Mouse (Mus musculus) gastrocnemius, adult 2 months (tissue): ENCODE measurements around the gene Gm11114. TPM values are rescaled to one million over a fixed set of nuclear protein-coding genes. Genes with fewer than 3 reads are reported as not detected.
A peak's percentile ranks its signal among the peaks of the same experiment; 100 is the strongest.

Source experiments
- DNase-seq: peaks from one replicate; pipeline ENCODE4 v3.0.0; 2022
- H3K27ac ChIP-seq: fragments of 200-600 bp; 2 replicates; pipeline ENCODE4 v1.8.1; 2022; ENCODE audit warnings: mild to moderate bottlenecking
- H3K4me3 ChIP-seq: fragments of 200-600 bp; 2 replicates; pipeline ENCODE4 v1.8.1; 2022; ENCODE audit warnings: mild to moderate bottlenecking, moderate library complexity
- CTCF ChIP-seq: fragments of 200-600 bp; IDR thresholded peaks from 2 replicates; pipeline ENCODE4 v1.8.1; 2022; ENCODE audit warnings: antibody characterized with exemption, mild to moderate bottlenecking, moderate library complexity
- intact Hi-C: fragments of 180-260 bp; cut with DNase I; formaldehyde crosslinking; loops from one replicate; pipeline ENCODE4 v1.15.1; 2025
- total RNA-seq, 2 experiments: library from RNA; stranded (reverse); gene quantifications; 2 replicates each; pipeline ENCODE4 v1.2.3; 2021

The Gm11114 gene
- total RNA-seq, 2 experiments from 2014 or later: not detected

GRCm38 (mm10) chr9:85327242-85328211, 15.0 kb downstream of the Gm11114 start, which contains the start of gene Tent5a:
Tent5a (minus strand) TSS chr9:85327348.
- DNase-seq: peak; percentile 90
- intact Hi-C loops: loop anchor here (5.0 to 10.0 kb wide), 2 partner anchors 357 to 860 kb away; no protein-coding TSS in a partner anchor
- no peak for TF ChIP-seq CTCF
- Histone ChIP-seq H3K4me3 (peak within 1 kb of the TSS; percentile 88), H3K27ac (peak within 1 kb of the TSS; percentile 88)

- TF ChIP-seq CTCF: peak; percentile 94
- peak overlapping the region; percentile 88 for H3K27ac ChIP-seq
- peak; percentile 87 for DNase-seq
- peak overlapping the region; percentile 88 for H3K4me3 ChIP-seq
- intact Hi-C loops: loop anchor here (5.0 to 10.0 kb wide), 2 partner anchors 357 to 861 kb away; no protein-coding TSS in a partner anchor
These were observed 15.7 kb downstream of the Gm11114 start for GRCm38 (mm10) chr9:85328259-85328658.

GRCm38 (mm10) chr9:85331521-85331920, 18.9 kb downstream of the Gm11114 start:
- intact Hi-C loops: no loop called here
- TF ChIP-seq CTCF: no peak
- DNase-seq: no peak
- no peak overlapping the region for H3K27ac ChIP-seq
- no peak overlapping the region for H3K4me3 ChIP-seq

DNA sequence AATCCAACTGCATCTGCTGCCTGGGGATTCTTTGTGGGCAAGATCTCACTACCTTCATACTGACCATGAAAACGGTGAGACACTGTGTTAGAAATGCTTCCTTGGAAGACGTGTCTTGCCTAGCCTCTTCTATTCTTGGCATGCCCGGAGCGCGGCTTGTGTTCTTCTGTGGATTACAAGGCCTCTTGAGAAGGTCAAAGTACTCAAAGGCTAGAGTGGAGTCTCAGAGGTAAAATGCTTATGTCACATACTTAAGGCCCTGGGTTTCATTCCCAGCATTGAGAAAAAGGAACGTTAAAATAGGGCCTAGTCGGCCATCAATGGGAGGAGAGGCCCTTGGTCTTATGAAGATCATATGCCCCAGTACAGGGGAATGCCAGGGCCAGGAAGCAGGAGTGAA, 23.5 kb downstream of the Gm11114 start:
- no peak for DNase-seq
- no peak overlapping the region for H3K27ac ChIP-seq
- no peak for TF ChIP-seq CTCF
- intact Hi-C loops: no loop called here
- H3K4me3 ChIP-seq: no peak overlapping the region

DNA sequence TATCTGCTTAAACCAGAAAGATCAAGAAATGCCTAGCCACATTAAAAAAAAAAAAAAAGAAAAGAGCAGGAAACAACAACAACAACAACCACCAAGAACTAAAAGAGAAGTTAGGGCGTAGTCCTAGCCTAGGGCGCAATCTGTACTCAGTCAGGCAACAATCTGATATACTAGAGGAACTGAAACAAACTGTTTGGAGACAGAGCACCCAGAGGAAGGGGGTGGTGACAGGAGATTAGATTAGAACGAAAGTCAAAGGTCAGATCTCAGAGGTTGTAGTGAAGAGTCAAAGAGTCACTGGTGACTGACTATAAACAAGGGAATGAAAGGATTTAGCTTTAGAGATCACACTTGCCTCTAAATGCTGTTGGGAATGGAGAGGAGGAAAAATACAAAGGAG, 27.7 kb downstream of the Gm11114 start:
- intact Hi-C loops: no loop called here
- H3K27ac ChIP-seq: no peak overlapping the region
- DNase-seq: no peak
- TF ChIP-seq CTCF: no peak
- no peak overlapping the region for H3K4me3 ChIP-seq

DNA sequence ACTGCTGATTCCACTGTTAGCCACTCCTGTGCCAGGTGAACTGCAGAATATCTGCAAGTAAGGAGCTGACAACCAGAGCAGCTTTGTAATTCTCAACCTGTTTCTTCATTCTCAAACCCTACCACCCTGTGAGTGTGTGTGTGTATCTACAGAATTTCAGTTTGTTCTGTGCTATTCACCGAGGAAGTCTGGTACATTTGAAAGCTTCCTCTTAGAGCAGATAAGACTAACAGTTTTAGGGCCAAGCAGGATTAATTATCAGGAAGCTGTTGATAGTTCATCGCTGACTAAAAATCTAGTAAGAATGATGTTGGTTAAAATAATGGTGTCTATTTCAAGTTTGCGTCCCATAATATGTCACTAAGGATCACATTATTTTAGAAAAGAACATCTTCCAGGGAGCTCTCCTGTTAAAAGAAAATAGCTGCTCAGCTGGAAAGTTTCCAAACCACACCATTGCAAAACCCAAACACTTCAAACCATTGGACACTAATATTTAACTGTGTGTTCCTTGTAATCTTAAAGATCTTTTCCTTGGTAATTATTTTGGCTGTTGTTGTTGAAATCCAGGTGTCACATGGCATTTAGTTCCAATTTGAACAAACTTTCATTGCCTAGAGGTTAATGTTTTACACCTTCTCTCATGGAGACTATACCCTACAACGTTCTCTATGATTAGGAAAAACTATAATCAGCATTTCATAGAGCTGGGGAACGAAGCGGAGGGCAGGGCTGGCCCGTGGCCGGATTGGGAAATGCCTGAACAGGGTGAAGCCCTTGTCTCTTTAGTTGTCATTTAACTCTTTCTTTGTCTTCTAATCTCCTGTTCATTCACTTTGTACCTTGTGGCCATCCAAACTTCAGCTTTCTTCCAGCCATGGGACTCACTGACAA, 30.6 kb downstream of the Gm11114 start:
- TF ChIP-seq CTCF: no peak
- Histone ChIP-seq H3K4me3 (no peak overlapping the region), H3K27ac (no peak overlapping the region)
- DNase-seq: no peak
- intact Hi-C loops: no loop called here

DNA sequence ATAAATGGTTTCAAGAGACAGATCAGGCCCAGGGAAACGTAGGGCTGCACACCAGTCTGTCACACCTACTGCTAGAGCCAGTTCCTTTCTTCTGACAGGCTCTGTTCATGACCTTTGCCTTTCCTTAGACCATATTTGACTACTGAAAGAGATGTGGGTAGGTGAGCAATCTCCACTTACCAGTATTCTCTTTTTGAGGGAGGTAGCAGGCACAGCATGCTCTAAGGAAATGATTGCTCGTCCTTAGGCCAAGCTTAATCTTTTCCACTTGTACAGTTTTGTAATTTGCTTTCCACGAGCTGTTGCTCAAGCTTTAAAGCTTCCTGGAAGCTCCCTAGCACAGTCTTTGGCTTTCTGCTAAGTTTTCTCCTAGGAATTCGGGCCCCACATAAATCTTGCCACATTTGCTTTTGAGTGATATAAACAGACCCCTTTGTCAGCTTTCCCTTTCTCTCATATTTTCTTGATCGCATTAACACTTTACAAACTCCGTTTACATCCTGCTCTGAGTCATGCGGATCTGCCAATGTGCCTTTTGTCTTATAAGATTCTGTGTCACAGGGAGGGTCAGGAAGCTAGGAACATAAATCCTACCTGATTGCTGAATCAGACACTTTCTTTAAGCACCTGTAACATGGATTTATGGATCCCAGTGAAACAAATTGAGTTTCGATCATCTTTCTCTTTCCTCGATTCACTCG, 35.4 kb downstream of the Gm11114 start:
- H3K4me3 ChIP-seq: no peak overlapping the region
- TF ChIP-seq CTCF: no peak
- intact Hi-C loops: no loop called here

DNA sequence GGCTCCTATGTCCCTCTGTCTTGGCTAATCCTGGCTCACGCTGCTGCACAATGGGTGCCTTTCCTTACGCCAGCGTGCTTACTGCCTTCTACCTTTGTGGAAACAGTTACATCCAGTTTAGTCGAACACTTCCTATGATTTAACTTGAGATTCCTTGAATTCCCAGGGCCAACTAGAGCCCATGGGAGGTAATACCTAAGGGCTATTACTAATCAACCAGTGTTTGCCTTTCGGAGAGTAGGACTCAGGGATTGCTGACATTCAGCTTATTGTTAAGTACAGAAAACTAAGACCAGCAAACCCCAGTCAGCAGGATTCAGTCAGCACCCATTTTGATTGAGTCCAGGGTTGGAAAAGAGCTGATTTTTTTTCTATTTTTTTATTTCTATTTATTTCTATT, 43.0 kb downstream of the Gm11114 start:
- intact Hi-C loops: no loop called here

More for the DNA sequence above, 35.4 kb downstream of the Gm11114 start:
- DNase-seq: no peak
- no peak overlapping the region for H3K27ac ChIP-seq

GRCm38 (mm10) chr9:85357154-85357860, 44.7 kb downstream of the Gm11114 start:
- Histone ChIP-seq H3K4me3 (peak overlapping the region; percentile 24), H3K27ac (no peak overlapping the region)
- DNase-seq: no peak
- intact Hi-C loops: no loop called here
- no peak for TF ChIP-seq CTCF

More for the DNA sequence above, 43.0 kb downstream of the Gm11114 start:
- no peak for DNase-seq
- no peak overlapping the region for H3K27ac ChIP-seq
- no peak overlapping the region for H3K4me3 ChIP-seq
- no peak for TF ChIP-seq CTCF

Other genes starting within 250 kb of the Gm11114 start
- 1 to 10 TPM; 1.8 to 3.4 TPM for gene Tent5a, start 14.6 kb downstream of the Gm11114 start, total RNA-seq